Mouse (Mus musculus) CH12.LX (cell line): ENCODE results near the gene Stat5b. TPM values are rescaled to one million over a fixed set of nuclear protein-coding genes. Genes with fewer than 3 reads are reported as not detected.

Experiments used
- DNase-seq: peaks from one replicate; pipeline ENCODE4 v3.0.0-alpha.2; 2013; ENCODE audit errors: extremely low read depth
- H3K27ac ChIP-seq: 2 replicates; pipeline ENCODE4 v1.5.1; 2012; ENCODE audit warnings: low read depth, mild to moderate bottlenecking, control low read depth, moderate library complexity; ENCODE audit not compliant: insufficient read depth
- H3K27me3 ChIP-seq: replicated peaks from 2 replicates; pipeline ENCODE3; 2012; ENCODE audit warnings: inconsistent platforms
- H3K36me3 ChIP-seq, 2 experiments: replicated peaks in 1 of 2; 2 replicates each; pipeline versions ENCODE3 to v1.6.1; 2012; ENCODE audit warnings: inconsistent platforms in 1 of 2, low read length in 1 of 2, mild to moderate bottlenecking in 1 of 2, mixed read lengths in 1 of 2, moderate library complexity in 1 of 2; ENCODE audit not compliant: control insufficient read depth in 1 of 2, insufficient read depth in 1 of 2
- H3K4me1 ChIP-seq, 2 experiments: 2 replicates each; pipeline ENCODE4 v1.6.1; 2012; ENCODE audit warnings: inconsistent platforms in 1 of 2, moderate library complexity in 1 of 2; ENCODE audit not compliant: insufficient read depth in 2 of 2, control insufficient read depth in 1 of 2
- H3K4me2 ChIP-seq: 2 replicates; pipeline ENCODE4 v1.6.1; 2012; ENCODE audit warnings: low read depth, mild to moderate bottlenecking, control low read depth; ENCODE audit not compliant: poor library complexity, insufficient read depth, severe bottlenecking
- H3K4me3 ChIP-seq, 3 experiments: fragments of 150-350 bp in 1 of 3; sonication (generic) in 1 of 3; replicated peaks in 1 of 3; 2 replicates each; pipeline versions ENCODE3 to v1.5.1; 2011 to 2012; ENCODE audit warnings: low read depth in 2 of 3, low read length in 2 of 3, mild to moderate bottlenecking in 2 of 3, moderate library complexity in 2 of 3, control low read depth in 1 of 3, improper control_type of control experiment in 1 of 3, inconsistent platforms in 1 of 3, mixed read lengths in 1 of 3; ENCODE audit not compliant: poor library complexity in 1 of 3
- H3K79me2 ChIP-seq: replicated peaks from 2 replicates; pipeline ENCODE4 v1.6.1; 2012; ENCODE audit warnings: mild to moderate bottlenecking, moderate library complexity; ENCODE audit not compliant: control insufficient read depth, poor library complexity, insufficient read depth, severe bottlenecking; ENCODE audit errors: extremely low read depth
- H3K9ac ChIP-seq: 2 replicates; pipeline ENCODE4 v1.6.1; 2012; ENCODE audit warnings: low read depth, mild to moderate bottlenecking, control low read depth, moderate library complexity; ENCODE audit not compliant: insufficient read depth
- H3K9me3 ChIP-seq: replicated peaks from 2 replicates; pipeline ENCODE3; 2012; ENCODE audit warnings: low read length, inconsistent platforms, mixed read lengths
- BHLHE40 ChIP-seq: IDR thresholded peaks from 2 replicates; pipeline ENCODE4 v1.6.1; 2011; ENCODE audit warnings: mild to moderate bottlenecking, low read depth, low read length, improper control_type of control experiment
- CHD1 ChIP-seq: IDR thresholded peaks from 2 replicates; pipeline ENCODE4 v1.6.1; 2012; ENCODE audit warnings: low read depth, low read length, improper control_type of control experiment, inconsistent platforms
- CTCF ChIP-seq, 2 experiments: IDR thresholded peaks in 1 of 2; conservative IDR thresholded peaks in 1 of 2; 2 replicates each; pipeline ENCODE4 v1.5.1; 2011 to 2012; ENCODE audit warnings: low read depth in 2 of 2, low read length in 2 of 2, improper control_type of control experiment in 1 of 2, inconsistent platforms in 1 of 2, mild to moderate bottlenecking in 1 of 2, moderate library complexity in 1 of 2
- EP300 ChIP-seq: IDR thresholded peaks from 2 replicates; pipeline ENCODE4 v1.6.1; 2011; ENCODE audit warnings: low read length, improper control_type of control experiment
- HCFC1 ChIP-seq: IDR thresholded peaks from 2 replicates; pipeline ENCODE4 v1.6.1; 2012; ENCODE audit warnings: low read depth, mild to moderate bottlenecking, inconsistent platforms, low read length, improper control_type of control experiment
- JUND ChIP-seq: conservative IDR thresholded peaks from 2 replicates; pipeline ENCODE4 v1.6.1; 2011; ENCODE audit warnings: low read depth, low read length, improper control_type of control experiment
- KAT2A ChIP-seq: IDR thresholded peaks from 2 replicates; pipeline ENCODE4 v1.6.1; 2012; ENCODE audit warnings: low read length, improper control_type of control experiment, inconsistent platforms; ENCODE audit not compliant: insufficient replicate concordance
- MAFK ChIP-seq: IDR thresholded peaks from 2 replicates; pipeline ENCODE4 v1.6.1; 2011; ENCODE audit warnings: low read length, improper control_type of control experiment; ENCODE audit not compliant: insufficient replicate concordance
- MEF2A ChIP-seq: IDR thresholded peaks from 2 replicates; pipeline ENCODE4 v1.6.1; 2014; ENCODE audit warnings: low read depth, mild to moderate bottlenecking, inconsistent platforms, low read length, improper control_type of control experiment, borderline replicate concordance
- NELFE ChIP-seq: IDR thresholded peaks from 2 replicates; pipeline ENCODE4 v1.6.1; 2011; ENCODE audit warnings: low read depth, low read length, improper control_type of control experiment
- NRF1 ChIP-seq: IDR thresholded peaks from 2 replicates; pipeline ENCODE4 v1.6.1; 2014; ENCODE audit warnings: low read depth, mild to moderate bottlenecking, inconsistent platforms, low read length, improper control_type of control experiment, moderate library complexity
- POLR2AphosphoS2 ChIP-seq: IDR thresholded peaks from 2 replicates; pipeline ENCODE4 v1.6.1; 2011; ENCODE audit warnings: low read depth, low read length, improper control_type of control experiment
- RAD21 ChIP-seq: IDR thresholded peaks from 2 replicates; pipeline ENCODE4 v1.6.1; 2011; ENCODE audit warnings: low read depth, mild to moderate bottlenecking, low read length, improper control_type of control experiment, moderate library complexity
- SIN3A ChIP-seq: IDR thresholded peaks from 2 replicates; pipeline ENCODE4 v1.6.1; 2012; ENCODE audit warnings: low read length, improper control_type of control experiment, inconsistent platforms
- TBP ChIP-seq: conservative IDR thresholded peaks from 2 replicates; pipeline ENCODE4 v1.6.1; 2011; ENCODE audit warnings: low read depth, low read length, improper control_type of control experiment
- UBTF ChIP-seq: IDR thresholded peaks from 2 replicates; pipeline ENCODE4 v1.6.1; 2012; ENCODE audit warnings: low read depth, mild to moderate bottlenecking, inconsistent platforms, low read length, improper control_type of control experiment, moderate library complexity
- USF2 ChIP-seq: conservative IDR thresholded peaks from 2 replicates; pipeline ENCODE4 v1.6.1; 2011; ENCODE audit warnings: low read depth, low read length, improper control_type of control experiment
- ZKSCAN1 ChIP-seq: IDR thresholded peaks from 2 replicates; pipeline ENCODE4 v1.6.1; 2012; ENCODE audit warnings: low read depth, inconsistent platforms, low read length, improper control_type of control experiment, borderline replicate concordance
- ZMIZ1 ChIP-seq: IDR thresholded peaks from 2 replicates; pipeline ENCODE4 v1.6.1; 2012; ENCODE audit warnings: low read depth, mild to moderate bottlenecking, inconsistent platforms, low read length, improper control_type of control experiment
- dilution Hi-C: fragments of 300-500 bp; cut with MboI; formaldehyde crosslinking; loops from 2 replicates; pipeline ENCODE4 v1.14.3; 2020; ENCODE audit warnings: low sequenced_read_pairs; ENCODE audit not compliant: extremely low pct_unique_long_range_greater_than_20kb, extremely low pct_ligation_motif_present
- in situ Hi-C: fragments of 300-500 bp; cut with MboI; formaldehyde crosslinking; loops from 3 replicates; pipeline ENCODE4 v1.14.3; 2019; ENCODE audit warnings: low sequenced_read_pairs, low pct_ligation_motif_present, low pct_unique_long_range_greater_than_20kb, mixed read lengths
- polyA plus RNA-seq: library from polyadenylated mRNA; unstranded; fragments of >175 nt; gene quantifications from 2 replicates; pipeline ENCODE4 v1.2.1, GENCODE M21; 2012; ENCODE audit warnings: low read depth; ENCODE audit not compliant: insufficient read length
- total RNA-seq, 2 experiments: library from RNA; depleted of rRNA; stranded (reverse); fragments of 300-350 nt in 1 of 2; fragments of >200 nt in 1 of 2; gene quantifications; 2 replicates each; pipeline ENCODE4 v1.2.3; 2012 to 2014

The Stat5b gene
- total and polyA plus RNA-seq, 3 experiments: 11.4 to 24.4 (median 14.0) TPM

GRCm38 (mm10) chr11:100819048-100819447, 31.5 kb downstream of the Stat5b start:
- no peaks in the 10 kb centered on the region for H3K79me2 ChIP-seq
- peaks cover 11 to 22% of the 10 kb centered on the region in 2 experiments; a peak in 3 of 4 replicates for H3K4me1 ChIP-seq
- no peaks in the 10 kb centered on the region for H3K9me3 ChIP-seq
- TF ChIP-seq ZMIZ1: no peak
- TF ChIP-seq SIN3A: no peak
- TF ChIP-seq CHD1: no peak
- no peak for TF ChIP-seq TBP
- no peak for TF ChIP-seq KAT2A
- TF ChIP-seq MAFK: no peak
- in situ Hi-C loops: no loop called here
- peaks cover 0 to 8% of the 10 kb centered on the region in 2 experiments for H3K36me3 ChIP-seq
- H3K9ac ChIP-seq: no peak overlapping the region
- no peak overlapping the region for H3K27ac ChIP-seq
- H3K4me2 ChIP-seq: no peak overlapping the region
- no peaks in the 10 kb centered on the region for H3K27me3 ChIP-seq
- H3K4me3 ChIP-seq: no peak overlapping the region
- DNase-seq: peak; percentile 24
- dilution Hi-C loops: no loop called here

- no peak overlapping the region for H3K4me3 ChIP-seq
- H3K4me1 ChIP-seq: peaks cover 8 to 16% of the 10 kb centered on the region in 2 experiments; a peak in 2 of 4 replicates
- H3K27me3 ChIP-seq: no peaks in the 10 kb centered on the region
- no peak for DNase-seq
- TF ChIP-seq MEF2A: no peak
- TF ChIP-seq NRF1: no peak
- no peak for TF ChIP-seq UBTF
- no peak for TF ChIP-seq ZKSCAN1
- TF ChIP-seq TBP: no peak
- no peak for TF ChIP-seq POLR2AphosphoS2
- no peak for TF ChIP-seq CTCF (conservative IDR thresholded peaks at IDR 0.05 in 1 of 2, IDR thresholded peaks at IDR 0.05 in 1 of 2; ENCODE audit: low read depth in 2 of 2, low read length in 2 of 2)
- no peak for TF ChIP-seq NELFE
- TF ChIP-seq RAD21: no peak
- no peak for TF ChIP-seq HCFC1
- no peak for TF ChIP-seq BHLHE40
- no peak for TF ChIP-seq JUND
- no peak for TF ChIP-seq KAT2A
- no peak for TF ChIP-seq EP300
- no peak for TF ChIP-seq USF2
- in situ Hi-C loops: no loop called here
- peaks cover 0 to 8% of the 10 kb centered on the region in 2 experiments for H3K36me3 ChIP-seq
- no peak overlapping the region for H3K4me2 ChIP-seq
- H3K9me3 ChIP-seq: no peaks in the 10 kb centered on the region
- no peak overlapping the region for H3K27ac ChIP-seq
- no peak overlapping the region for H3K9ac ChIP-seq
- dilution Hi-C loops: no loop called here
- no peaks in the 10 kb centered on the region for H3K79me2 ChIP-seq
Measured at GRCm38 (mm10) chr11:100818359-100819012, 32.0 kb downstream of the Stat5b start.
